Mouse (Mus musculus) right cerebral cortex, adult 18-20 months (tissue): ENCODE measurements at regions not wholly inside any gene's neighbourhood (a gene's known extent, or its start where the extent isn't known, plus 50 kb on each side); places are given as distances from the start of the nearest gene placed in this dataset.

Experiments
- DNase-seq: peaks from one replicate; pipeline ENCODE4 v3.0.0; 2022; ENCODE audit warnings: mixed read lengths

- no peak for DNase-seq
These were observed 234.9 kb downstream of the Sox2 start for GRCm38 (mm10) chr3:34885137-34885536.

- DNase-seq = no peak
These were observed 243.2 kb downstream of the Sox2 start for GRCm38 (mm10) chr3:34893381-34893780.

- DNase-seq = no peak
These were observed 252.9 kb downstream of the Sox2 start for GRCm38 (mm10) chr3:34903106-34903505.

DNA sequence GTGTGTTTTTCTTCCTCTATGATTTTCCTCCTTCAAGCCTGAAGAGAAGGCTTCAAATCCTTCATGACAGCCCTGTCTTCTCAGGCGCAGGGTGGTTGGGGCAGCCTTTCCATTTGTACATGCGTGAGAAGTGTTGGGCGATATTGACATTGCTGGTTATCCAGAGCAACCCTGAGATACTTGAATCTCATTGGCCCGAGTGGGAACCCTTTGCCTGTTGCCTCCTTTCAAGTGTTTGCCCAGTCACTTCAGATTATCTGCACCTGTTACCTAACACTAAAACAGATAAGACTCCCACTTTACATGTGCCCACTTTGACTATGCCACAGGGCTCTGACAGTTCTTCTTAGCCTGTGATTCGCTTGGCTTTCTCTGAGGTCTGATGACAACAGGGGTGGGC lies 258.3 kb downstream of the Sox2 start:
- DNase-seq = no peak

DNA sequence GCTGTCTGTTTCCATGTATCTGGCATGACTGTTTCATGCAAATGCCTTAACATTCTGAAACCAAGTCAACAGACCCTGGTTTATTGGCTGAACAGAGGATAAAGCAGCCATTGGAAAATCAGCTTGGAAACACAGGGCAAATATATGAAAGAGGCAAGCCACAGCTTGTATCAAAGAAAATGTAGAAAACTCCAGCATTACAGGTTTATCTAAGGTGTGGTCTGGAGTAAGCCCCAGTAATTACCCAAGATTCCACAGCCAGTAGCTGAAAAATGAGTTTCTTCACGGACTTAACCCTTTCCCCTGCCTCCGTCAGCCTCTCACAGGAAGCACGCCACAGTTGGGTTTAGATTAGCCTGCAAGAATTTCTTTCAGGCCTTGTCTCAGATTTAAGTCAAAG lies 259.1 kb downstream of the Sox2 start:
- no peak for DNase-seq

DNA sequence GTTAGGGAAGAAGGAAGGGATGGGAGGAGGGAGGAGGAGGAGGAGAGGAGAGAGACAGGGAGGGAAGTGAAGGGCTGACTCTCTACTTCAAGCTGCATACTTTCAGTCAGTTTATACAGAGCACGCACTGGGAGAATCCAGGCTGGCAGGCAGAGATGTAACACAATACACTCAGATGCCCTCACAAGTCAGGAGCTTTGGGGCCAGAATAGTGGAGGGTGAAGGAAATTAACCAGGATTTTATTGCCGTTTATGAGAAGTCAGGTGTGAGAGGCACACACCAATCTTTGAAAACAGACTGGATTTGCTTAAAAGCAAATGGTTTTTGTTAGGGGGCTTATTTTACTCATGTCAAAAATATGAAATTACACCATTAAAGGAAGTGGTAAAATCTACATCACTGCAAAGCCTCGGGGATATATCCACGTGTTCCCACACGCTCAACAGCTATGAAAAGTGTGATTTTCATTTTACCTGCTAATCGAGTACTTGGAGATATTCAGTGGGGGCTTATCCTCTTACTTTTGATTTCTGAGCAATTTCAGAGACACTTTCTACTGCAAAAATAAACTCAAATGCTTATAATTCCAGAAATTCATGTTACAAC lies 268.2 kb downstream of the Sox2 start:
- no peak for DNase-seq

DNA sequence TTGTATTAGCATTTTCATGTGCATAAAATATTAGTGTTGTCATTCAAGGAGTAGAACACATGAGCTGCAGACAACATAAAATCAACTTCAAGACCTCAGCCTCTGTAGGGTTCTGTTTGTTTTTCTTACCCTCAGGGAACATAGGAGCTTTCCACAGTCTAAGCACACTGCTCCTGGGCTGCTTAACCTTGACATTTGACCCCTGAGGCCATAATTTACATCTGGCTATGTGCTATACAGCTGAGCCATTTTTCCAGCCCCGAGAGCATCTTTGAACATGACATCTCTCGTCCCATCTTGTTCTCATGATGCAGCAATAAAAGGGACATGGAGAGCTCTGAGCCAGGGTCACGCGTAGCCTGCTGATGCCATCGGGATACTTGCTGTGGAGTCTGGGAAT lies 270.3 kb downstream of the Sox2 start:
- no peak for DNase-seq

- no peak for DNase-seq
These were observed 299.7 kb downstream of the Sox2 start for GRCm38 (mm10) chr3:34949867-34950266.

DNA sequence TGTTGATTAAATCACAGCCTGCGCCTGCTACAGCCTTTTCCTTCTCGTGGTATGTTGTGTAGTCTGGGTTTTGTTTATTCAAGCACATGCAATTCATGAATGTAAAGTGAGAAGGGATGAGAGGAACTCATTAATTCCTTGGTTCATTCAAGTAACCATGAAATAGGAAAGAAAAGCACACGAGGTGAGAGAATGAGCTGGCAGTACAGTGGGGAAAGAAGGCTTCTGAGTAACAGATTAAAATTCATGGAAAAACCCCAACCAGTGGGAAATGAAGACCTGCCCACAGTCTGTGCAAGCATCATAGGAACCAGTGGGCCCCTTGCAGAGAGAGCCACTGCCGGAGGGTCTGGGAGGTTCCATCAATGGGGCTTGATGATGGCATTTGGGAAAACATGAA lies 306.0 kb downstream of the Sox2 start:
- no peak for DNase-seq

DNA sequence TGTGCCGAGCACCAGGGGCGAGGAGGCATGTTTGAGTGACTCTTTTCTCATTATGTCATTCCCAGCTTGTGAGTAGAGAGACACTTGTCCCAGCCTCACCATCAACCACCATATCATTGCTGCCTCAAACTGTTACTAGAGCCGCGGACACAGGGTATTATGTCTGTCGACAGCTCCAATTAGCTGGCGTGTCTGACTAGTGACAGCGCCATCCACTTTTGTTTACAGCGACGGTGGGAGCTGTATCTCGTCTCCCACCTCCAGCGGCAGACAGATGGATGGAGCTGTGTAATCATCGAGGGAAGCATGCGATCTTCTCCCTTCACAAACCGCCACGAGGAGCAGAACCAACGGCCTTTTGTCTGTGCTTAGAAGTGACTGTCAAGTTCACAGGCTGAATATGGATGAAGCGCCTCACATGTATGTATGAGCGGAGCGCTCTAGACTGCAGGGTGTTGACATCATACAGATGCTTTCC lies 308.9 kb downstream of the Sox2 start:
- DNase-seq = no peak

DNA sequence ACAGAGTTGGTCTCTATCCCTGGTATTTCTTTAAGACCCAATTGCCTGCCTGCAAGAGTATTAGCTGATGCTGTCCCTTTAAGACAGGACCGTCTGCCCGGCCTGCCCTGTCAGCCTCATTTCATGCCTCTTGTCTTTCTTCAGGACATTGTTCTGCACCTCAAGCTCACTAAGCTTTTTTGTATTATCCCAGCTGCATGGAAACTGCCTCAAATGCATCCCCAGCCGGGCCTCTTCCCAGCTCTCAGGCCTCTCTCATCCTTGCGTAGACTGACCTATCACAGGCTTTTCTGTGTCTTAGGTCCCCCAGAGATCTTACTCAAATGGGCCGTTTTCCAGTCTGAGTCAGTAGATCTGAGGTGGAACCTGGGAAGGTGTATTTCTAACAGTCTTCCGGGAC lies 316.2 kb downstream of the Sox2 start:
- DNase-seq = no peak

GRCm38 (mm10) chr3:34967911-34968310 lies 317.7 kb downstream of the Sox2 start:
- no peak for DNase-seq

- DNase-seq = no peak
These were observed 321.3 kb downstream of the Sox2 start for GRCm38 (mm10) chr3:34971536-34971935.

DNA sequence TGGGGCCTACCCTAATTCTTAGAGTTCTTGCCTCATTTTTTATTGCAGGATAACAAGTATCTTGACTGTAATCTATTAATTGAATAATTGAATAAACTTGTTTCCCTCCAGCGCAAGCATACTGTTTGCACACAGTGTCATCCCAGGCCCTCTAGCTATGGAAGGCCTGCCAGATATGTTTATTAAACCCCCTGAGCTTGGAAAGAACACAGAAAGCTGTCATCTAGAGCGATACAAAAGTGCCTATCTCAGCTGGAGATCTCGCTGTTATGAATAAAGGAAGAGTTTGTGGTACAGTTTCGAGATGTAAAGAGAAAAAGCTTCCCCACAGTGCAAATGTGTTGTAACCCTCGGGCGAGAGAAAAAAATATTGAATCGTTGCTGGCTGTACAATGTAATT lies 324.2 kb downstream of the Sox2 start:
- no peak for DNase-seq
